Mouse (Mus musculus): Measurements from ENCODE around the gene Spata9.

DNA sequence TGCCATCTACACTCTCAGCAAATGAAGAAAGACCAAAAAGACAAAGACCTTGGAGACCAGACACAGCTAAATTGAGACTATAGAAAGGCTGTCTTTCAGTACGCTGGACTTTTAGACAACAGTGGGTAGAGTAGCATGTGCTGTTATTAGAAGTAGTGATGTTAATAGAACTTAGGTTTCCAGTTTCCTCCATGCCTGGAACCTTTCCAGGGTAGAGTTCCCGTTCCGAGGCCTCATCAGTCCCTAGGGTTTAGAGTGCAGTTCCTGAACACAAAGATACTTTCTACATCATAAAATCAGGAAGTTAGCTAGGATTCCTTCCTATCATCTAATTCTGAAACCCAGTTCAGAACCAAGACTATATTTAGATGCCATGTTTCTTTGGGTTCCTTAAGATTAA, 57.6 kb downstream of the Spata9 start:
- TF ChIP-seq CEBPB (IDR thresholded peaks at IDR 0.05; ENCODE audit: insufficient read depth, poor library complexity, severe bottlenecking) (no peak), MAX (IDR thresholded peaks at IDR 0.05; ENCODE audit: low read depth) (no peak), E2F4 (IDR thresholded peaks at IDR 0.05; ENCODE audit: insufficient read depth) (no peak)

Data from myocyte (in vitro differentiated cells).